Mouse (Mus musculus) heart, postnatal 0 days (tissue): ENCODE results near the gene Ypel2.

Experiments
- CTCF ChIP-seq: IDR thresholded peaks from 2 replicates; pipeline ENCODE4 v1.5.1; 2016; ENCODE audit warnings: antibody characterized with exemption, control low read depth, low read depth
- EP300 ChIP-seq: IDR thresholded peaks from 2 replicates; pipeline ENCODE4 v1.6.1; 2016; ENCODE audit warnings: antibody characterized with exemption, low read depth

DNA sequence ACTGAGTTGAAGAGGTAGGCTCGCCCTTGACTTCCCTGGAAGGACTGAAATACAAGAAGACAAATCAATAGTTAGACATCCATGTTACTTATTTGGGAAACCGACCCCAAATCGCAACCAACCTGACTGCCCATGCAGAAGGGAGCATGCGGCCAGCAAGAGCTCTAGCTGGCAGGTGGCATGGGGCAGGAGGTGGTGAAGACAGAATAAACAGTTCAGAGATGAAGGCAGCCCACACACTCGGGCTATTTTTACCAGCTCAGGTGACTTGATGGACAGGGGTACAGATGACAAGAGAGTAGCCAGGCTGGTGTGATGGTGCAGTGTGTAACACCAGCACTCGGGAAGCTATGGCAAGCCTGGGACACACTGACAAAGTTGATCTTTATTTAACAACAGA lies 47.6 kb downstream of the Ypel2 start:
- no peak for TF ChIP-seq CTCF
- TF ChIP-seq EP300, result no peak
